Mouse (Mus musculus) thymus, postnatal 10 days (tissue): ENCODE measurements at regions not wholly inside any gene's neighbourhood (a gene's known extent, or its start where the extent isn't known, plus 50 kb on each side); places are given as distances from the start of the nearest gene placed in this dataset.

Experiments used
- DNase-seq, 2 experiments: peaks; one replicate each; pipeline ENCODE4 v3.0.0; 2021; ENCODE audit warnings: low spot score in 2 of 2

DNA sequence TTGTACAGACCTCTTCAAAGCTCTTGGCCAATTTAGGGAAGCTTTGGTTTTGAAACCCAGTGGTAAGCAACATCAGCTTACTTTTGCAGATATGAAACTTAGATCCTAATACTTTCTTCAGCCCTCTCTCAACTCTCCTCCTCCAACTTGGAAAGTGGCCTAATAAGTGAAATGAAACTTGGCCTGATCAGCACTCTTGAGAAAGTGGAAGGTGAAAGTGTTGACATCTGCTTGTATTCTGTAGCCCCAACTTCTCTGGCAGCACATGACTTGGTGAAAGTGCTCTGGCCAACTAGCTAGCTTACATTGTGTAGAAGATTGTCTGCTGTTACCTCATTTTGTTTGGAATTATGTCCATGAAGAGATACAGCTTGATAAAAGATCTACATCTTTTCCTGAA lies 61.1 kb upstream of the Prdm1 start:
- no peak for DNase-seq

DNA sequence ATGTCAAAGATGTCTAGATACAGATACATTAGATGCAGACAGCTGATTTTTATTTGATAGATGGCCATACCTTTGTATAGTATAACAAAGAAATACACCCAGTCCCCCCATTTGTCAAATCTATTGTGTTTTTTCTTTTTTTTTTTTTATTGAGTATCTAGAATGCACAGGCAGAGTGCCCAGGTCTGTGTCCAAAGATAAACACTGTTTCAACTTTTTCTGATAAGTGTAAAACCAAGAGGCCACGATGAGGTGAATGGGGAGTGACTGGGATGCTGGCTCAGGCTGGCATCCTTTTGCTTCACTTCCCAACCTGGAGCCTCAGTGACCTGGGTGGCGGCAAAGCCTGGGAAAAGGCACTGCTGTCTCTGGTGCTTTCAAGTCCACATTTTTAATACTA lies 54.4 kb upstream of the Prdm1 start:
- no peak for DNase-seq
